Mouse (Mus musculus) heart, embryonic 13.5 days (tissue): ENCODE measurements around the gene Pibf1. TPM values are rescaled to one million over a fixed set of nuclear protein-coding genes. Genes with fewer than 3 reads are reported as not detected.

Experiments used
- ATAC-seq: fragments of 200-750 bp; cut with Nextera tagmentation; 2 replicates; pipeline ENCODE4 v1.8.0; 2017; ENCODE audit warnings: moderate TSS enrichment; ENCODE audit not compliant: insufficient number of reproducible peaks, low FRiP score, low TSS enrichment; ENCODE audit errors: extremely low read depth
- H3K27ac ChIP-seq: fragments of 300-500 bp; sonication (generic); replicated peaks from 2 replicates; pipeline ENCODE4 v1.5.1; 2015; ENCODE audit warnings: moderate library complexity, mild to moderate bottlenecking, inconsistent platforms
- H3K27me3 ChIP-seq: fragments of 300-500 bp; sonication (generic); replicated peaks from 2 replicates; pipeline ENCODE4 v1.6.1; 2015; ENCODE audit warnings: mild to moderate bottlenecking, inconsistent platforms
- H3K36me3 ChIP-seq: fragments of 300-500 bp; sonication (generic); 2 replicates; pipeline ENCODE4 v1.6.1; 2015; ENCODE audit warnings: mild to moderate bottlenecking, inconsistent platforms
- H3K4me1 ChIP-seq: fragments of 300-500 bp; sonication (generic); 2 replicates; pipeline ENCODE4 v1.6.1; 2015; ENCODE audit warnings: inconsistent platforms
- H3K4me2 ChIP-seq: fragments of 300-500 bp; sonication (generic); 2 replicates; pipeline ENCODE4 v1.6.1; 2015; ENCODE audit warnings: inconsistent platforms, mild to moderate bottlenecking, moderate library complexity
- H3K4me3 ChIP-seq: fragments of 300-500 bp; sonication (generic); 2 replicates; pipeline ENCODE4 v1.5.1; 2015; ENCODE audit warnings: moderate library complexity, mild to moderate bottlenecking, inconsistent platforms
- H3K9ac ChIP-seq: fragments of 300-500 bp; sonication (generic); 2 replicates; pipeline ENCODE4 v1.6.1; 2015; ENCODE audit warnings: inconsistent platforms, mild to moderate bottlenecking, moderate library complexity
- H3K9me3 ChIP-seq: fragments of 300-500 bp; sonication (generic); 2 replicates; pipeline ENCODE4 v1.6.1; 2016; ENCODE audit warnings: inconsistent platforms
- WGBS: fragments of 180-500 bp; shearing (Covaris S2); methylation state at CpG from one replicate; pipeline ENCODE4 v1.1.7; 2015; ENCODE audit warnings: mixed read lengths; 5-methylcytosine and 5-hydroxymethylcytosine counted together
- polyA plus RNA-seq: library from polyadenylated mRNA; unstranded; fragments of >200 nt; fragmentation: Nextera tagmentation; extraction: Ambion mirVana; gene quantifications from 2 replicates; pipeline ENCODE4 v1.2.1, GENCODE M21; 2015

Pibf1 gene
- polyA plus RNA-seq, 1 experiment from 2014 or later: 13.3 TPM

GRCm38 (mm10) chr14:99218396-99219012, 119.3 kb downstream of the Pibf1 start:
- no peak overlapping the region for H3K9ac ChIP-seq
- no peak overlapping the region for H3K27ac ChIP-seq
- no peak for ATAC-seq
- H3K4me1 ChIP-seq: no peaks in the 10 kb centered on the region
- H3K27me3 ChIP-seq: no peaks in the 10 kb centered on the region
- no peak overlapping the region for H3K4me2 ChIP-seq
- no peak overlapping the region for H3K4me3 ChIP-seq
- WGBS: 77% methylated on average over 7 of the region's 7 CpGs
- H3K9me3 ChIP-seq: no peaks in the 10 kb centered on the region
- H3K36me3 ChIP-seq: peaks cover 31% of the 10 kb centered on the region

DNA sequence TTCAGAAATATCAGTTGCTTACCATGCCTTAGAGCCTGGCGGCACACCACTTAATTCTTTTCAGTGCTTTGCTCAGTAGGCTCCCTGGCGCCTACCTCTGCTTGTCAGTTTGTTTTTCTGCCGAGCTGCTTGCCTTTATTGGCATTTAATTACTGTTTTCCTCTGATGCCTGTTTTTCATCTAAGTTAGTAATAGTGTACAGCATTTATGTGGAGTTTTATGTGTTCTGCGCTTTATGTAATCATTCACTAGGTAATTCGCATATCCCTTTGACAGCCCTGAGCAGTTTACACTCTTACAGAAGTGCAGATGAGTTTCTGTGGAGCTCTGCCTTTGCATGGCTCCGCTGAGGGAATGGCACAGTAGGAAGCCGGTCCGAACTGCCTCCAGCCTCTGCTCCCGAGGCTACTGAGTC, 120.5 kb downstream of the Pibf1 start:
- Histone ChIP-seq H3K4me2 (peak overlapping the region; percentile 47; the same call in 1 of the 2 replicates), H3K27me3 (no peaks in the 10 kb centered on the region), H3K9me3 (no peaks in the 10 kb centered on the region), H3K4me3 (peak overlapping the region; percentile 1; the same call in 1 of the 2 replicates), H3K9ac (no peak overlapping the region), H3K27ac (no peak overlapping the region), H3K4me1 (no peaks in the 10 kb centered on the region), H3K36me3 (peaks cover 35% of the 10 kb centered on the region)
- ATAC-seq: no peak
- WGBS: 24% methylated on average over 9 of the region's 9 CpGs

DNA sequence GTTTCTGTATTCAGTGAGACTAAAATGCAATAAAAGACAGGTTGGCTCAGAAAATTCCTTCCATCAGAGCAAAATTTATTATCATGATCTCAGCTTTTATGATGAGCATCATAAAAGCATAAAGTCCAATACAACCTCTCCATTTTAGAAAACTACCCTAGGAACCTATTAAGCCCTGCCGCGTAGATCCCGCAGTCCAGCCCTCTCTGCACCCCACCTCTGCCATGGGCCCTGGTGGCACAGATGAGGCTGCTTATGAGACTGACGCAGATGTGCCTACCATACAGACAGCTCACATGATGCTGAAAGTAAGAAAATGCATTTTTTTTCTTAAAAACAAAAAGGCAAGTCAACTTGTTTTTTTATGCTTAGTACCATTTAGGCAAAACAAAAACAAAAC, 126.7 kb downstream of the Pibf1 start:
- Histone ChIP-seq H3K4me2 (no peak overlapping the region), H3K36me3 (peaks cover 23% of the 10 kb centered on the region), H3K27me3 (no peaks in the 10 kb centered on the region), H3K9me3 (no peaks in the 10 kb centered on the region), H3K4me3 (no peak overlapping the region), H3K27ac (no peak overlapping the region), H3K9ac (no peak overlapping the region), H3K4me1 (no peaks in the 10 kb centered on the region)
- 96% methylated on average over 4 of the region's 4 CpGs for WGBS
- ATAC-seq: no peak

DNA sequence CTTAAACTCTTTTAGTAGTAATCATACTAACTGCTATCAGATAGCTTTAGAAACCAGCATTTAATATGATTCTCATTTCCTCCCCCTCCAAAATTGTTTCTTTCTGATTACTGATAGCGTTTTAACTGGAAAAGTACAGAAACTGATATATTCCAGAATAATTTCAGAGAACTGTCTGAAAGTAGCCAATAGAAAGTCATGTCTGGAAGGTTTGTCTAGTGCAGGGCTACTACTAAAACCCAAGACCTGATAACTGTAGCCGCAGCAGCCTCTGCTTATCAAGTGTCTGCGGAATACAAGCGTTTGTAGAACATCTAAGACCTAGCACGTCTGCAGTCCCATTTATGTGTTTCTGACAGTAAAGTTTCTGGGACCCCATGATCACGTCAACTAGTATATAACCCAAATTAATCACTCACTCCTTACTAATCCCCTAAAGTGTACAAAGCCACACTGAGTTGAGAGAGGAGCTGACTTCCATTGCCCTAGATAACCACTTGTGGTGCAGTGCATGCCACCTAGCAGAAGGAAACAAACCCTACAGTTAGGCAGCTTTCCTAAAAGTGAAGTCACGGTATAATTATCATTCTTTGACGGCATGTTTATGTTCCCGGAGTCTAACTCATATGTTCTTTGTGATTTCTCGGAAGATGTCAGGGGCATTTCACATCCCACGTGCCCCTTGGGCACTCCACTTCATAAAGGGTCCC, 130.0 kb downstream of the Pibf1 start:
- Histone ChIP-seq H3K9me3 (no peaks in the 10 kb centered on the region), H3K4me2 (no peak overlapping the region), H3K27ac (no peak overlapping the region), H3K27me3 (no peaks in the 10 kb centered on the region), H3K4me3 (no peak overlapping the region), H3K36me3 (peaks cover 16% of the 10 kb centered on the region), H3K9ac (no peak overlapping the region), H3K4me1 (no peaks in the 10 kb centered on the region)
- WGBS: 70% methylated on average over 11 of the region's 11 CpGs
- no peak for ATAC-seq

GRCm38 (mm10) chr14:99233056-99233455, 133.8 kb downstream of the Pibf1 start:
- no peak for ATAC-seq
- H3K36me3 ChIP-seq: peaks cover 22% of the 10 kb centered on the region
- H3K9me3 ChIP-seq: no peaks in the 10 kb centered on the region
- no peak overlapping the region for H3K4me3 ChIP-seq
- 81% methylated on average over 3 of the region's 3 CpGs for WGBS
- no peaks in the 10 kb centered on the region for H3K27me3 ChIP-seq
- H3K4me2 ChIP-seq: no peak overlapping the region
- no peak overlapping the region for H3K9ac ChIP-seq
- H3K27ac ChIP-seq: no peak overlapping the region
- H3K4me1 ChIP-seq: no peaks in the 10 kb centered on the region

DNA sequence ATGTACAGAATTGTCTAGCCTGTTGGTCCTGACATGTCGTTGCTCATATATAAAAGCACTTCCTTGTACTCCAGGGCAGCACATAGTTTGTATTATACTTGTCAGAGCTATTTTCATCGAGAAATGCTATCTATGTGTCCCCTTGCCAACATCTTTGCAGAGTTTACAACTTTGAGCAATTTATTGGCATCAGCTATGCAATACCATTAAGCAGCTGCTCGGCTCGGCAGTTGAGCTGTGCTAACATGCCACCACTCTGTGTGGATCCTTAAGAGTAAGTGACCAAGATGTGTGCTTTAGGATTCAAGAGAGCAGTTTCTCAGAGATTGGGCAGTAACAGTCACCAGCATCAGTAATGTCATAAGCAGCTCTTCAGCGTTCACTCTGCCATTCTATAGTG, 137.9 kb downstream of the Pibf1 start:
- H3K27ac ChIP-seq: no peak overlapping the region
- H3K36me3 ChIP-seq: peaks cover 22% of the 10 kb centered on the region
- H3K4me2 ChIP-seq: no peak overlapping the region
- H3K9me3 ChIP-seq: no peaks in the 10 kb centered on the region
- no peak for ATAC-seq
- H3K9ac ChIP-seq: no peak overlapping the region
- no peaks in the 10 kb centered on the region for H3K27me3 ChIP-seq
- 78% methylated on average over 5 of the region's 5 CpGs for WGBS
- H3K4me3 ChIP-seq: no peak overlapping the region
- no peaks in the 10 kb centered on the region for H3K4me1 ChIP-seq

- no peaks in the 10 kb centered on the region for H3K9me3 ChIP-seq
- H3K27ac ChIP-seq: no peak overlapping the region
- H3K4me2 ChIP-seq: no peak overlapping the region
- H3K9ac ChIP-seq: no peak overlapping the region
- WGBS: 86% methylated on average over 11 of the region's 11 CpGs
- no peaks in the 10 kb centered on the region for H3K27me3 ChIP-seq
- no peak for ATAC-seq
- H3K4me3 ChIP-seq: no peak overlapping the region
- H3K4me1 ChIP-seq: no peaks in the 10 kb centered on the region
- peaks cover 23% of the 10 kb centered on the region for H3K36me3 ChIP-seq
These were observed 141.3 kb downstream of the Pibf1 start for GRCm38 (mm10) chr14:99240563-99240962.

- Histone ChIP-seq H3K36me3 (peaks cover 33% of the 10 kb centered on the region), H3K27ac (no peak overlapping the region), H3K4me3 (no peak overlapping the region), H3K9me3 (no peaks in the 10 kb centered on the region), H3K27me3 (no peaks in the 10 kb centered on the region), H3K4me2 (no peak overlapping the region), H3K9ac (no peak overlapping the region), H3K4me1 (no peaks in the 10 kb centered on the region)
- WGBS: 55% methylated on average over 3 of the region's 3 CpGs
- ATAC-seq: no peak
These were observed 145.3 kb downstream of the Pibf1 start for GRCm38 (mm10) chr14:99244508-99244907.

- H3K4me1 ChIP-seq: peaks cover 19% of the 10 kb centered on the region
- H3K27ac ChIP-seq: no peak overlapping the region
- no peak overlapping the region for H3K4me2 ChIP-seq
- H3K4me3 ChIP-seq: no peak overlapping the region
- H3K27me3 ChIP-seq: no peaks in the 10 kb centered on the region
- no peak for ATAC-seq
- H3K36me3 ChIP-seq: peaks cover 9% of the 10 kb centered on the region; the same call in 1 of the 2 replicates
- H3K9me3 ChIP-seq: no peaks in the 10 kb centered on the region
- WGBS: 92% methylated on average over 12 of the region's 12 CpGs
- H3K9ac ChIP-seq: no peak overlapping the region
These were observed 162.8 kb downstream of the Pibf1 start for GRCm38 (mm10) chr14:99262026-99262425.

GRCm38 (mm10) chr14:99263816-99264215, 164.6 kb downstream of the Pibf1 start:
- Histone ChIP-seq H3K9ac (no peak overlapping the region), H3K27me3 (no peaks in the 10 kb centered on the region), H3K4me2 (no peak overlapping the region), H3K4me1 (peaks cover 19% of the 10 kb centered on the region), H3K36me3 (peaks cover 3% of the 10 kb centered on the region; the same call in 1 of the 2 replicates), H3K4me3 (no peak overlapping the region), H3K9me3 (no peaks in the 10 kb centered on the region), H3K27ac (no peak overlapping the region)
- ATAC-seq: no peak
- WGBS: 58% methylated on average over 6 of the region's 6 CpGs

- ATAC-seq: no peak
- no peaks in the 10 kb centered on the region; the same call in 1 of the 2 replicates for H3K36me3 ChIP-seq
- no peak overlapping the region for H3K4me2 ChIP-seq
- 69% methylated on average over 14 of the region's 14 CpGs for WGBS
- H3K4me3 ChIP-seq: no peak overlapping the region
- no peak overlapping the region for H3K9ac ChIP-seq
- H3K27me3 ChIP-seq: no peaks in the 10 kb centered on the region
- no peaks in the 10 kb centered on the region for H3K9me3 ChIP-seq
- no peak overlapping the region for H3K27ac ChIP-seq
- peaks cover 19% of the 10 kb centered on the region for H3K4me1 ChIP-seq
These were observed 166.6 kb downstream of the Pibf1 start for GRCm38 (mm10) chr14:99265791-99266190.

DNA sequence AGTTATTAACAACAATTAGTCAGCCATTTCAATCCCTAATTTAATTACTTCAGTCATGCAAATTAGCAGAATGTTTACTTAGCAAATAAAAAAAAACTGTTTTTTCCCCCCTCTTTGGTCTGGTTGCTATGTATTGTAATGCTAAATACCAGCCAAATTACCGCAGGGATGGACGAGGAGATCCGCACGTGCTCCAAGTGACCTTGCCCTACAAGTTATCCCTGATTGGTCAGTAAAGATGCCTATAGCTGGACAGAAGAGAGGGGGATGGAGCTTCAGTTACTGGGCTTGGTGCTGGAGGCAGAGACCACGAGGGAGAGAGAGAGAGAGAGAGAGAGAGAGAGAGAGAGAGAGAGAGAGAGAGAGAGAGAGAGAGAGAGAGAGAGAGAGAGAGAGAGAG, 167.5 kb downstream of the Pibf1 start:
- no peaks in the 10 kb centered on the region for H3K9me3 ChIP-seq
- no peaks in the 10 kb centered on the region for H3K27me3 ChIP-seq
- WGBS: 62% methylated on average over 5 of the region's 5 CpGs
- H3K4me2 ChIP-seq: no peak overlapping the region
- peaks cover 19% of the 10 kb centered on the region for H3K4me1 ChIP-seq
- no peaks in the 10 kb centered on the region for H3K36me3 ChIP-seq
- ATAC-seq: no peak
- no peak overlapping the region for H3K9ac ChIP-seq
- no peak overlapping the region for H3K27ac ChIP-seq
- no peak overlapping the region for H3K4me3 ChIP-seq
